Mouse (Mus musculus) heart, postnatal 0 days (tissue): Measurements from ENCODE around the gene Fzd7. TPM values are rescaled to one million over a fixed set of nuclear protein-coding genes. Genes with fewer than 3 reads are reported as not detected.

Experiments
- ATAC-seq: fragments of 200-750 bp; cut with Nextera tagmentation; 2 replicates; pipeline ENCODE4 v1.8.0; 2017; ENCODE audit warnings: low read depth, moderate number of reproducible peaks, moderate library complexity; ENCODE audit not compliant: insufficient read depth
- DNase-seq: peaks from one replicate; pipeline ENCODE4 v3.0.0-alpha.2; 2016; ENCODE audit warnings: low spot score
- H3K27ac ChIP-seq: fragments of 300-500 bp; sonication (generic); 2 replicates; pipeline ENCODE4 v1.5.1; 2014; ENCODE audit warnings: low read depth, mild to moderate bottlenecking
- H3K27me3 ChIP-seq: fragments of 300-500 bp; sonication (generic); 2 replicates; pipeline ENCODE4 v1.6.1; 2014; ENCODE audit warnings: low read length, mixed read lengths; ENCODE audit not compliant: control insufficient read depth, insufficient read depth
- H3K36me3 ChIP-seq: fragments of 300-500 bp; sonication (generic); replicated peaks from 2 replicates; pipeline ENCODE4 v1.6.1; 2014; ENCODE audit warnings: low read length, mixed read lengths; ENCODE audit not compliant: control insufficient read depth, insufficient read depth
- H3K4me1 ChIP-seq: fragments of 300-500 bp; sonication (generic); 2 replicates; pipeline ENCODE4 v1.6.1; 2014; ENCODE audit warnings: antibody characterized with exemption; ENCODE audit not compliant: control insufficient read depth, insufficient read depth
- H3K4me2 ChIP-seq: fragments of 300-500 bp; sonication (generic); 2 replicates; pipeline ENCODE4 v1.6.1; 2014; ENCODE audit warnings: low read depth, mild to moderate bottlenecking, low read length, moderate library complexity
- H3K4me3 ChIP-seq: fragments of 300-500 bp; sonication (generic); 2 replicates; pipeline ENCODE4 v1.5.1; 2014; ENCODE audit warnings: low read depth, low read length
- H3K9ac ChIP-seq: fragments of 300-500 bp; sonication (generic); replicated peaks from 2 replicates; pipeline ENCODE4 v1.6.1; 2014; ENCODE audit warnings: low read depth, low read length, mixed read lengths
- H3K9me3 ChIP-seq: fragments of 300-500 bp; sonication (generic); replicated peaks from 2 replicates; pipeline ENCODE4 v1.6.1; 2016; ENCODE audit warnings: low read length; ENCODE audit not compliant: control insufficient read depth
- CTCF ChIP-seq: IDR thresholded peaks from 2 replicates; pipeline ENCODE4 v1.5.1; 2016; ENCODE audit warnings: antibody characterized with exemption, control low read depth, low read depth
- EP300 ChIP-seq: IDR thresholded peaks from 2 replicates; pipeline ENCODE4 v1.6.1; 2016; ENCODE audit warnings: antibody characterized with exemption, low read depth
- whole genome bisulfite sequencing: fragments of 180-500 bp; shearing (Covaris S2); extraction: QIAGEN DNeasy Blood & Tissue Kit; methylation state at CpG from one replicate; pipeline ENCODE4 v1.1.7; 2014; 5-methylcytosine and 5-hydroxymethylcytosine counted together
- polyA plus RNA-seq: library from polyadenylated mRNA; unstranded; fragments of >200 nt; fragmentation: Nextera tagmentation; extraction: Ambion mirVana; gene quantifications from 2 replicates; pipeline ENCODE4 v1.2.1, GENCODE M21; 2015
- total RNA-seq: library from RNA; depleted of rRNA; stranded (reverse); fragments of >200 nt; gene quantifications from 2 replicates; pipeline ENCODE4 v1.2.3, GENCODE M21; 2014; ENCODE audit warnings: low replicate concordance

The Fzd7 gene
- total and polyA plus RNA-seq, 2 experiments from 2014 or later = 1.0 to 9.0 TPM

DNA sequence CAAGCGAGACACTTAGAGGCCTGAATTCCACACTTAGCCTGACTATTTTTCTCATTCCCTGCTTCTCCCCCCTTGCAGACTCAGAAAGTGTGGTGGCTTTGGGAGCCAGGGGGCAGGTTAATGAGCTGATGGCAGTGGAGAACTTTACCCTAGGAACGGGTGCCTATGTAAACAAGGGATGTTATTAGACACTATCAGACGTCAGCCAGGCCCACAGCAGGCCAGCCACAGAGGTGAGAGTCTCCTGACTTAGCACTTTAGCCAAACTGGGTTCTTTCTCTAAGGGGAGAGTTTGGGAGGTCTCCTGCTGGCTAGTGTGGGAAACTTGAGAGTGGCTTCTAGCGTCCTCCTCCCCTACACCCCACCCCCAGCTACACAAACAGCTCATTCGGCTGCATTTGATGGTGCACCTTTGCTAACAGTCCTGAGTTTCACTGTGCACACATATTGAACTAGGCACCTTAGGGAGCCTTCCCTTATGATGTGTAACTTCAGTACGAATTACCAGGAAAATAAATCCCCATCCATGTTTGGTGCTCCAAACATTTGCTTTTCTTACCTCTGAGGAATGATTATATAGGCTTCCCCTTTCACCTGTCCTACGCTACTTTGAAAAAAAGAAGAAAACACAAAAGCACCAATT lies 21.6 kb downstream of the Fzd7 start:
- 53% methylated on average over 7 of the region's 7 CpGs for WGBS
- no peak overlapping the region for H3K9ac ChIP-seq
- ATAC-seq (no peak), DNase-seq (no peak)
- H3K27ac ChIP-seq = no peak overlapping the region
- no peak overlapping the region for H3K4me3 ChIP-seq
- TF ChIP-seq CTCF = no peak
- TF ChIP-seq EP300 = no peak
- no peaks in the 10 kb centered on the region for H3K9me3 ChIP-seq
- H3K36me3 ChIP-seq = no peaks in the 10 kb centered on the region
- H3K27me3 ChIP-seq = no peaks in the 10 kb centered on the region
- no peak overlapping the region for H3K4me2 ChIP-seq
- peaks cover 8% of the 10 kb centered on the region; the same call in 1 of the 2 replicates for H3K4me1 ChIP-seq

- no peaks in the 10 kb centered on the region for H3K9me3 ChIP-seq
These were observed 22.1 kb downstream of the Fzd7 start for GRCm38 (mm10) chr1:59504302-59504700.

GRCm38 (mm10) chr1:59508463-59509139 lies 26.4 kb downstream of the Fzd7 start:
- no peak for DNase-seq

More at GRCm38 (mm10) chr1:59504302-59504700, 22.1 kb downstream of the Fzd7 start:
- no peaks in the 10 kb centered on the region for H3K27me3 ChIP-seq
- no peak overlapping the region for H3K27ac ChIP-seq
- no peak overlapping the region for H3K4me2 ChIP-seq
- ATAC-seq (no peak), DNase-seq (no peak)
- no peak overlapping the region for H3K4me3 ChIP-seq
- TF ChIP-seq CTCF = no peak
- no peak for TF ChIP-seq EP300
- no peaks in the 10 kb centered on the region for H3K36me3 ChIP-seq
- no peak overlapping the region for H3K9ac ChIP-seq
- 71% methylated on average over 2 of the region's 2 CpGs for WGBS
- H3K4me1 ChIP-seq = peaks cover 9% of the 10 kb centered on the region; the same call in 1 of the 2 replicates

DNA sequence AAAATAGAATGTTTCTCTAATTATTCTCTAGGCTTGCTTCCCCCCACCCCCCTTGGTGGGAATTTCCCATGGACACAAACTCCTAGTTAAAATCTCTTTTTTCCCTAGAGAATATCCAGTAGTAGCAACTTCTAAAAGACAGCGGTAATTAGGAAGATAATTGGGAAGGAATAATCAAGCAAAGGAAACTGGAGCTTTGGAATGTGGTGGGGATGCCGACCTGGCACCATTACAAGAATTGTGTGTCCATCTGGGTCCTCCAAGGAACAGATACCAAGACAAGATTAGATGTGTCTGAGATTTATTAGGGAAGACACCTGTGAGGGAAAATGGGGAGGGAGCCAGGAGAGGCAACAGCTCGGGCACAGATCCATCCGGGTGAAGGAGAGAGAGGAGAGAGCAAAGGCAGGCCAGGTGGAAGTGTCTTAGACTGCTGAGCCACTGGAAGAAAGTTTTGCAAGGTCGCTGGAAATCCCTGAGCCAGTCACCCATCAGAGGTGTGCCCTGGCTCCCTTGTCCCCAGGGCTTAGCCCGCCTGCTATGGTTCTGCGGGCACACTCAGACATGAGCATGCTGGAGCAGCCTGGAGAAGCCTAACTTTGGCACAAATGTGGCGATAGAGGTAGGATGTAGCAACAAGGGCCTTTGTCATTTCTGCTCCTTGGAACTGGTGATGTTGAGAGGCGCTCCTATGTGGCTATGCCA lies 29.5 kb downstream of the Fzd7 start:
- ATAC-seq (no peak), DNase-seq (no peak)
- Histone ChIP-seq H3K4me3 (no peak overlapping the region), H3K27ac (no peak overlapping the region), H3K27me3 (no peaks in the 10 kb centered on the region), H3K9ac (no peak overlapping the region), H3K4me2 (no peak overlapping the region), H3K36me3 (no peaks in the 10 kb centered on the region), H3K9me3 (no peaks in the 10 kb centered on the region), H3K4me1 (peaks cover 19% of the 10 kb centered on the region)
- WGBS = 64% methylated on average over 9 of the region's 9 CpGs
- no peak for TF ChIP-seq EP300
- TF ChIP-seq CTCF = no peak

More at GRCm38 (mm10) chr1:59508463-59509139, 26.4 kb downstream of the Fzd7 start:
- H3K9me3 ChIP-seq = no peaks in the 10 kb centered on the region
- H3K27ac ChIP-seq = no peak overlapping the region; the same call in 1 of the 2 replicates
- no peaks in the 10 kb centered on the region for H3K36me3 ChIP-seq
- no peaks in the 10 kb centered on the region for H3K27me3 ChIP-seq
- no peak overlapping the region for H3K4me3 ChIP-seq
- no peak overlapping the region for H3K9ac ChIP-seq
- whole genome bisulfite sequencing = 25% methylated on average over 17 of the region's 17 CpGs
- TF ChIP-seq EP300 (no peak), CTCF (no peak)
- peak overlapping the region; percentile 6; the same call in 1 of the 2 replicates for H3K4me2 ChIP-seq
- H3K4me1 ChIP-seq = peaks cover 9% of the 10 kb centered on the region; the same call in 1 of the 2 replicates
- no peak for ATAC-seq

DNA sequence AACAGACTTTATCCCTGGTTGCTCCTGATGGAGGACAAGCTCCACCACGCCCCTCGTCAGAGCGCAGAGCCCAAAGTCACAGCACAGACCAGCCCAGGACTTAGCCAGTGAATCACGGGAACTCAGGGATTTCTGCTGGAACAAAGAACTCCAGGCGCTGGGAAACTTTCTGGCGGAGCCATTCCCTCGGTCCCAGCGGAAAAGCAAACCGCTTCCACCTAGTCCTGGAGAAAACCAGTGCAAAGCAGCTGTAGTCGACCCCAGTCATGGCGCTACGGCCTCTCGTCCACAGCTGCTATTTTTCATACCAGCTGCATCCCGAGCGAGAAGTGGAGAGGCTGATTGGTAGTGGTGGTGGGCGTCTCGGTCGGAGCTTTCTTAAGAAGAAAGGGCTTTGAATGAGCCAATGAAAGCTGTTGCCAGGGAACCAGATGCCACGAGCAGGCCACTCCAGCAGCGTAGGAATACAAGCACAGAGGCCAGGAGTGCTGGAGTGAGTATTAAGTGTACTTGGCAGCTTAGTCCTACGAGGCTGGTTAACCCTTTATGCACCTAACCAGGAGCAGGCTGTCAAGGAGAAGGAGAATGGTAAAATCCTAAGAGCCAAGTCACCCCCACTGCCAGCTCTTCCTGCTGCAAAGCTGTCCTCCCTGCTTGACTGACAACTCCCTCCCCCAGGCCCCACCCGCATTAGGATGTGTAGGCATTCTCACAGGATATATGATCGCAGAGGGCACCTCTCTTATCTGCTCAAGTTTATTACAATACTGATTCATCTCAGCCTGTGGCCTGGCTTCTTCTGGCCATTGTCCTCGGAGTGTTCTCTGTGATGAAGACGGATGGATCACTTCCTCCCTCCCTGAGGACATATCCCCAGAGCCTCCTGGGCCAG lies 34.0 kb downstream of the Fzd7 start, which contains the start of gene Gm973:
TSS of gene Gm973 (plus strand) at position 239 of the 892 bp plus-strand sequence.
- Histone ChIP-seq H3K36me3 (no peaks in the 10 kb centered on the region), H3K27ac (peak within 1 kb of the TSS; percentile 65), H3K9ac (peak within 1 kb of the TSS; percentile 48), H3K27me3 (no peaks in the 10 kb centered on the region), H3K9me3 (no peaks in the 10 kb centered on the region), H3K4me2 (peak within 1 kb of the TSS; percentile 59), H3K4me1 (peaks cover 13% of the 10 kb centered on the region), H3K4me3 (peak within 1 kb of the TSS; percentile 35)
- WGBS = 9% methylated on average over 25 of the region's 25 CpGs
- TF ChIP-seq EP300 = no peak
- no peak for TF ChIP-seq CTCF
- DNase-seq (peak; percentile 46), ATAC-seq (peak; percentile 53; the same call in 1 of the 2 replicates)
